Mouse (Mus musculus) cerebellum, adult 11-12 months (tissue): ENCODE results near the gene Coa4.
"Not testable (repeated sequence)": the region's sequence is repeated elsewhere in the genome, so short reads cannot be mapped to it uniquely, and the experiment has no call there.

Experiments used
- DNase-seq: peaks from one replicate; pipeline ENCODE4 v3.0.0; 2022

Gene Coa4

GRCm38 (mm10) chr7:100506494-100506893 is 30.4 kb upstream of the Coa4 start:
- no peak for DNase-seq

GRCm38 (mm10) chr7:100508670-100509069 is 28.2 kb upstream of the Coa4 start:
- DNase-seq = no peak

DNA sequence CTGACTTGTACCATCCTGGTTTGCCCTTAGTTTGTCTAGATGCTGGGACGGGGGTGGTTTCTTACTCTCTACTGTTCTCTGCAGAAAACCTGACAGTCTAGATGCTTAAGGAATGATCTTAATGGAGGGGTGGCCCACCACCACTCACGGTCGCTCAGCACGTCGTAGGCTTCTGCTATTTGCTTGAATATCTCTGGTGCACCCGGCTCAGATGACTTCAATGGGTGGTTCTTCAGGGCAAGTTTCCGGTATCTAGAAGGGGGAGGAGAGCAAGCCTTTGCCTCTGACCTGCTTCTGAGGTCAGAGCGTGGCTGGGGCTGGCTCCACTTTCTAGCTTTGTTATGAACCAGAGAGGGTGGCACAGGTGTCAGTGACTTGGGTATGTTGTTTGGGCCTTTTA is 25.3 kb upstream of the Coa4 start:
- DNase-seq = no peak

DNA sequence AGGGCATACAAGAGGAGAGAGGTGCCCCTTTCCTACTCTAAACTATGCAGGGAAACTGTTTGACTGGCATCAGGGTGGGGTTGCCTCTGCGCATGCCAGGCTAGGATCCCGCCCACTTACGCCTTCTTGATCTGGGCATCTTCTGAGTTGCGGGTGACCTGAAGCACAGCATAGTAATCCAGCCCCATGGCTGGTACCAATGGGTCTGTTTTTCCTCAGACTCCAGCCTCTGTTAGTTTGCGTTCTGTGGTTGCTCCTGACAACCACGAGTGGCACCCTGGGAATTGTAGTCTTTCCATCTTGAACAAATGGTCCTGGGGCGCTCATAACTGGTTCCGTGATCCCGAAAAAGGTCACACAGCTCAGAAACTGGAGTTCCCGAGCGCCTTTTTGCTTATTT is 22.3 kb upstream of the Coa4 start, which contains the start of gene Dnajb13:
Dnajb13 (minus strand) TSS at position 388 of the 400 bp plus-strand sequence.
- no peak for DNase-seq

- DNase-seq = no peak
Observed at GRCm38 (mm10) chr7:100520204-100520603, 16.7 kb upstream of the Coa4 start.

DNA sequence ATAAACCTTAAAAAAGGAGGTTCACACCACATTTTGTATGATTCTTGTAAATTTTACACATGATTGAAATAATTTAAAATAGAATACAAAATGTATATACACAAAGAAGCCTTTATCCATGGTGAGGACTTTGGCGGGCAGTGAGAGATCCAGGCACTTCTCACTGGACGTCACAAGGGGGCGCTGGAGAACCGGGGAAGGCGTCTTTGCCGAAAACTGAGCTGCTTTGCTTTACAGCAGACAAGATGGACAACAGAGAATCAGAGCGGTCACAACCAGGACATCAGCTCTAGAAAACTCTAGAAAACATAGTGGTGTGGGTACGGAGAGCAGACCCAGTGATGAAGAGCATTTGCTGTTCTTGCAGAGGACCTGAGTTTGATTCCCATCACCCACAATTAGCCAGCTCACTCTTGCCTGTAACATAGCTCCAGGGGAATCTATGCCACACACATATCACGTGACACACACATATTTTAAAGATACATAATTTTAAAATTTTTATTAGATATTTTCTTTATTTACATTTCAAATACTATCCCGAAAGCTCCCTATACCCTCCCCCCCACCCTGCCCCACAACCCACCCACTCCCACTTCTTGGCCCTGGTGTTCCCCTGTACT is 16.1 kb upstream of the Coa4 start:
- DNase-seq = peak; percentile 69

DNA sequence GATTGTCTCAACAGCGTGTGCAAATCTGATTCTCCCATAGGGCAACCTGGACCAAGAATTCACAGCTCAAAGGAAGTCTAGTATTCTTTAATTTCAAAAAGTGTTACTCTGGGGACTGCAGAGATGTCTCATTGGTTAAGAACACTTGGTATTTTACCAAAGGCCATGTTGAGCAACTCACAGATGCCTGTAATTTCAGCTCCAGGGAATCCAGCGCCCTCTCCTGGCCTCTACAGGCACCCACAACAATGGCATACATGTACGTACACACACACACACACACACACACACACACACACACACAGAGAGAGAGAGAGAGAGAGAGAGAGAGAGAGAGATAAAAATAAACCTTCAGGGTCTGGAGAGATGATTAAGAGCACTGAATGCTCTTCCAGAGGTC is 14.6 kb upstream of the Coa4 start:
- DNase-seq = no peak

DNA sequence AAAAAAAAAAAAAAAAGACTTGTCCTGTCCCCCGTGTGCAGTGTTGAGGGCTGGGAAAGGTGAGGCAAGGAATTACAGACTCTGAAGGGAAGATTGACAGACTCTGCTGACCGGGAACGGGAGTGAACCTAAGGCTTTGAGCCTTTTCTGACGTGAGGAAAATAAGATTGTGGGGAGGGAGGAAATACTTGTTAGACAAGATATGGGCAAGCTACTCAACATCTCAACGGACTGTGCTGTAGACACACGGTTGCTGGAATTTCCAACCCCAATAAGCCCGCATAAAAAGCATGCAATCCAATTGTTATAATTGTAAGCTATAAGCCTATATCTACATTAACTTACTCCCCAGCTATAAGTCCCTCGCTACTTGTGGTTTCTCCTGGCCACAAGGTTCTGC is 12.2 kb upstream of the Coa4 start:
- DNase-seq = no peak

DNA sequence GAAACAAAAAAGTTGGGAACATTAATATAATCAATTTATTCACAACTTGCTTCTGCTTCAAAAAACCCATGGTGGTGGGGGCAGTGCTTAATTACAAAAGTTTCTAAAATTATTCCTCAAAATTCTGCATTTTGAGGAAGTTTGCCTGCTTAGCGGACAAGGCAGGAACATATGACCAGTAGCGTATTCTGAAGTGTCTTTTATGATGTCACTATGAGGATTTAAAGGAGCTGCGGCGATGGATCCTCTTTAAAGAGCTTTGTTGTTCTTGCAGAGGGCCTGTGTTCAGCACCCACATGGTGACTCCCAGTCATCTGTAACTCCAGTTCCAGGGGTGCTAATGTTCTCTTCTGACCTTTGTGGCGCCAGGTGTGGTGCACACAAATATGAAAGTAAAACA is 6.1 kb upstream of the Coa4 start:
- no peak for DNase-seq

DNA sequence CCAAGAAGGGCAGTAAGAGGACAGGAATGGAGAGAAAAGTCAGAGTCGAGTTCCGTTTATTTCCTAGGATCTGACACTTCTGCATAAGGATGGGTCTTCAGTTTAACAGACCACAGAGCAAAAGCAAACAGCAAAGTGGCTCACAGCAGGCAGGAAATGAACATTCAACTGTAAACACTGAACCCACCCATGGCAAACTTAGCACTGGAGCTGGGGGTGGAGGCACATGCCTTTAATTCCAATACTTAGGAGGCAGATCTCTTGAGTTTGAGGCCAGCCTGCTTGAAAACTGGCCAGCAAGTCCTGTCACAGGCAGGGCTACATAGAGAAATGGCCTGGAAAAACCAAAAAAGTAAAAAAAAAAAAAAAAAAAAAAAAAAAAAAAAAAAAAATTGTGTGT is 3.4 kb upstream of the Coa4 start:
- no peak for DNase-seq

- no peak for DNase-seq
Observed at GRCm38 (mm10) chr7:100534216-100534615, 2.7 kb upstream of the Coa4 start.

DNA sequence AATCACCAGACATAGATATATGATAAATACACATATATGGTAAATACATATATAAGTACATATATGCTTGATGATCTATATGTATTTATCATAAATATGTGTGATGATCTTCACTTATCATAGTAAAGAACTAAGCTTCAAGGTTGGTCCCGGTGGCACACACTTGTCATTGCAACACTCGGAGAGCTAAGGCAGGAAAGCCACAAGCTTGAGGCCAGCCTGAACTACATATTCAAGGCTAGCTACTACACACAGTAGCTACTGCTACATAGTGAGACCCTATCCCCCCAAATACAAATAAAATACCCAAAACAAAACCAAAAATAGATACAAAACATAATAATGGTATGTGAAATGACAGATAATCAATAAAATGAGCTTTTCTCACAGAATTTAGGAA is 1.0 kb upstream of the Coa4 start:
- DNase-seq = no peak

GRCm38 (mm10) chr7:100537519-100537902 is 640 bp downstream of the Coa4 start:
- no peak for DNase-seq

GRCm38 (mm10) chr7:100539516-100539915 is 2.6 kb downstream of the Coa4 start:
- no peak for DNase-seq

GRCm38 (mm10) chr7:100544437-100544836 is 7.6 kb downstream of the Coa4 start:
- no peak for DNase-seq

DNA sequence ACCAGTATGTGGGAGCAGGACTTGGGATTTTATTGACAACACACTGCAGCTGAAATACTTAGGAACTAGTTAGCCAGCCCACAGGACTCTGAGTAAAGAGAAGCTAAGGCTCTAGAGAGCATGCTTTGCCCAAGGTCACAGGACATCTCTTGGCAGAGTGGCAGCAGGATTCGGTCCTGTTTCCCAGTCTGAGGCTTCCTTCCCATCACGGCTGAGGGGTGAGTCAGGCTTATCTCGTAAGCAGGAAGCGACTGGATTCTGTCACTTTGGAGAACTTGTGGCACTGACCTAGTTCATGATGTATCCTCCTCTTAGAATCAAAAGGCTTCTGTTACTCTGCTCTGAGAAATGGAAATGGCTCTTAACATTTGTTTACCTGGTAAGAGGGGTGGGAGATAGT is 10.8 kb downstream of the Coa4 start:
- no peak for DNase-seq

GRCm38 (mm10) chr7:100549796-100550195 is 12.9 kb downstream of the Coa4 start:
- DNase-seq = no peak

- peak; percentile 57 for DNase-seq
Observed at GRCm38 (mm10) chr7:100550338-100551007, 13.6 kb downstream of the Coa4 start.

DNA sequence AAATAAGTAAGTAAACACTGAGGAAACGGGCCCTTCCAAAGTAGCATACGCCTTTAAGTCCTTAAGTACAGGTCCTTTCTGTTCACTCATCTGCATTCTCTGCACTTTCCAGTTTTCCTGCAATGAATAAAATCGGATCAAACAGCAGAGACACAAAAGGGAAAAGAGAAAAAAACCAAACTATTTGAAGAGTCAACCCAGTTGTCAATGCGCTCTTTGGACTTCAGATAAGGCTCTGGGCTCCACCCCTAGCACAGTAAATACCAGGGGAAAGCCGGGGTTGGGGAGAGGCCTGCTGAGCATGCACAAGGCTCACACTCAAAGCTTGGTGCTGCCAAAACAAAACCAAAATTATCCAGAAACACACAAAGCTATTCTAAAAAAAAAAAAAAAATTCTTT is 18.1 kb downstream of the Coa4 start:
- DNase-seq = no peak

DNA sequence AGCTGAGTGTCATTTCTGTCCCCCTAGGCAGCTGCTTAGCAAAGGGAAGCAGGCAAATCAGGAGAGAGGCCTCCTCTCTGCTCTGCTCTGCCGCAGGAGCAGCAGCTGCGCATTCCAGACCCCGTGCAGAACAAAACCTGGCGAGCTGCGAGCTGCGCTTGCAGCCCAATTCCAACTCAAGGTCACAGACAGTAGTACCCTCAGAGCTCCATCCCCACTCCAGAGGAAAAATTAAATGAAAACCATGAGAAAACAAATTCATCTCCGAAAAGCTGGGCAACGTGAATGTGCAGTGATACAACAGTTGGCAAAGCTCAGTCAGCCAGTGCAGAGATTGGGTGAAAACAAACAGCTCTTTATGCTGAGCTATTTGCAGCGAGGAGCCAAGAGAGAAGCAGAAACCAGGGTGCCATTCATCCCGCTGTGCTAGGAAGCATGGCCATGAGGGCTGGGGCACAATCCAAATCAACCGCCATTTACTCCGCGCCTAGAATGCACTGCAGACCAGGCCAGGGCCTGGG is 18.6 kb downstream of the Coa4 start:
- peak; percentile 58 for DNase-seq

- no peak for DNase-seq
Observed at GRCm38 (mm10) chr7:100557241-100557640, 20.4 kb downstream of the Coa4 start.

- no peak for DNase-seq
Observed at GRCm38 (mm10) chr7:100559331-100559730, 22.5 kb downstream of the Coa4 start.

DNA sequence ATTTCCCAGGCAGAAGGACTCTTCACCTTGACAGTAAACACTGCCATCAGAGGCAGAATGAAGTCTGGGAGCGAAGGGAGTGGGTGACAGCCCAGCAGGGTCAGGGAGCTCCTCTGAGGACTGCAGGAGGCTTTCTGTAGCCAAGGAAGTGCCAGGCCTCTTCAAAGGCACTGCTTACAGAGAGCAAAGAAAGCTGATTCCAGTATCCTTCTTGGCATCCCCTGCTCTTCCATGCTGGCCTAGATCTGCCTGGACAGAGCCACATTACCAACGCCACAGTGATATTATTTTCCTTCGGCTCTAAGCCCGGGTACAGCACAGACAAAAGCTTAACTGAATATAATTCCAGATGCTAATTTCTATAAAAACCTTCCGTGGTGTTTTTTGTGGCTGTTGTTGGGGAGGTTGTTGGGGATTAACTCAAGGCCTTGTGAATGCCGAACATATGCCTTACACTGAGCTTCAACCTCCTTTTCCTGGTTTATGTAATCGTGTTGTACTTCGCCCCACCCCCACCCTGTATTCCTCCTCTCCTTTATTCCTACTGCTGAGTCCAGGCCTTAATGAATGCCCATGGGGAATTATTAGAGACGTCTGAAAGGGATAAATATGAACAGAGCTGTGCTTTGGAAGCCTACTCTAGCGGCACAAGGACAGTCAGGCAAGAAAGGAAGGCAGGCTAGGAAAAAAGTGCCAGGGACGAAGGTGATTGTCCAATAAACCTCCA is 25.2 kb downstream of the Coa4 start:
- DNase-seq = no peak

GRCm38 (mm10) chr7:100567238-100567637 is 30.4 kb downstream of the Coa4 start:
- not testable (repeated sequence) for DNase-seq
